Mouse (Mus musculus) monocyte, adult 5-6 weeks (primary cell): ENCODE measurements around the gene Kitl. TPM values are rescaled to one million over a fixed set of nuclear protein-coding genes. Genes with fewer than 3 reads are reported as not detected.

Source experiments
- ATAC-seq: fragments of 153-309, 156-312 bp; replicated peaks from 2 replicates; pipeline ENCODE4 v1.8.0; 2017; ENCODE audit warnings: mild to moderate bottlenecking; ENCODE audit not compliant: low TSS enrichment, insufficient number of reproducible peaks, severe bottlenecking, poor library complexity, low FRiP score
- total RNA-seq: library from RNA; stranded (forward); fragments of 200-1000, 200-491, 200-594 nt; gene quantifications from 3 replicates; pipeline ENCODE4 v1.2.3, GENCODE M21; 2017

Kitl gene
- total RNA-seq, 1 experiment from 2014 or later: not detected

- ATAC-seq: no peak
Measured at GRCm38 (mm10) chr10:100022090-100022834, 6.8 kb downstream of the Kitl start.

DNA sequence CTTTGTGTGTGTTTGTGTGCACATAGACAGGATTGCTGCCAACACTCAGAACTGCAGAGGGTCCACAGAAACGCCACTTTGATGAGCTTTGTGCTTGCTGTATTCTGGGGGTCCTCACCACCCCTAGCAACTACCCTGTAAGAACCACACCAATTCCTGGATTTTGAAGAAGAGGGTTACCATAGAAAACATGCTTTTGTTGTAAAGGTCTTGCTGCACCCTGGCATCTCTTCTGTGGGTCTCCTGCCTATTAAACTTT is 7.3 kb downstream of the Kitl start:
- no peak for ATAC-seq

DNA sequence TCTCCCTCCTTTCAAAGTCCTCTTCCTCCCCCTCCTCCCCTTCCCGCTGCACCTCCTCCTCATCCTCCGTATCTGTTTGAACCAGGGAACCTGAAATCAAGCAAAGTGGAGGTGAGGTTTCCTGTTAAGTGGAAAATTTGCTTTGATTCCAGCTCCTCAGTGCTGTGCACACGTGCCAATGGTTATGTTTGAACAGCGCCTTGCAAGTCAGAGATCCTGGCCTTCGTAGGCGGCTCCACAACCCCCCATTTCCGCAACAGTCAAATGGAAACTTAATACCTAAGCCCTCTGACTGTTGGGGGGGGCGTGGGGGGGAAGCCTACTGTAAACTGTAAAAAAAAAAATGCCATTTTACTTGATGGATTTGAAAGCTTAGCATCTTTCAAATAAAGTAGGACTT is 10.2 kb downstream of the Kitl start:
- ATAC-seq: no peak

DNA sequence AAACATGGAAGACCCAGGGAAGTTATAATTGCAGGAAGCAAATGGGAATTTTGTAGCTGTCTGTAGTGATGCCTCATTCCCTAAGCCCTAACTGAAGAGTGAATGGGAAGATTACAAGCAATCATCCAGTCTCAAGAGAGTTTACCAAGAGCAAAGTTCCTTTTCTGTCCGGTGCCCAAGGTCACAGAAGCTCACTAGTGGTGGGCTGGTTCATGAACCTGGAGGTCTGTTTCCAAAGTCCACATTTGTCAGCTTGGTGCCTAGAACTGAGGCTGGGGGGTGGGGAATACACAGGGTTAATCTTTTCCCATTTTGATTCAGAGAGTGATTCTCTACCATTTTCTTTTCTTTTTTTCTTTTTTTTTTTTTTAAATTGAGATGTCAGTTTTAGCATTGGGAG is 11.3 kb downstream of the Kitl start:
- ATAC-seq: no peak

GRCm38 (mm10) chr10:100030385-100030784 is 15.0 kb downstream of the Kitl start:
- ATAC-seq: no peak

- no peak for ATAC-seq
Measured at GRCm38 (mm10) chr10:100030980-100031516, 15.6 kb downstream of the Kitl start.

- ATAC-seq: no peak
Measured at GRCm38 (mm10) chr10:100031631-100032030, 16.2 kb downstream of the Kitl start.

DNA sequence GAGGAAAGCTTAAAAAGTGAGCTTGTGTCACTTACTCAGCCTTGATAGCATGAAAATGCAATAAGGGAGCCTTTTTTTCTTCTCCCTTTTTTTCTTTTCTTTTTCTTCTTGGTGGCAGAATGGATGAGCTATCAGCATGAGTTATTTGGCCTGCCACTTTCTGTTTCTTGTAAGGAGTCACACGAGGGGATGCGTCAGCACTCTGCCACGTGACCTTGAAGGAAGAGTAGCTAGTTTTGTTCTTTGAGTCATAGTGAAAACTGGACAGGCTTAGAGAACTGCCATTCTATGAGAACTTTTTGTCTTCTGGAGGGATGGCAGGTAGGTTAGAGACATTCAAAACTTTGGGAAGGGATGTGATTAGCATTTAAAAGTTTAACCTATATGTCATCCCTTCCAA is 17.1 kb downstream of the Kitl start:
- no peak for ATAC-seq

DNA sequence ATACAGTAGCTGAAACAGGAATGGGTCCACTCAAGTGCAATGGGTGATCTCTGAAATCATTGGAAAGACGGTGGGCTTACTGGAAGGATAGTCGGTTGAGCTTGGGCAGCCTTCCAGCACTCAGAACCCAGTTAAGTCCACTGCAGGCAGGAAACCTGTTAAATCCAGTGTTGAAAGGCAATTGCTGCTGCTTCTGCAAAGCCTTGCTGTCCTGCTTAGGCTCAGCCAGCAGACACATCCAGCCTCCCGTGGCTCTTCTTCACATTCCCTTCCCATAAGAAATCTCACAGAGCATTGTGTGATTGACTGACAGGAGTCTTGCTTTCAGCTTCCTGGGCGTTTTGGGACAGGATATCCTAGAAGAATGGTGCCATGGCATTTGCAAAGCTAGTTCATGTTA is 20.6 kb downstream of the Kitl start:
- no peak for ATAC-seq

DNA sequence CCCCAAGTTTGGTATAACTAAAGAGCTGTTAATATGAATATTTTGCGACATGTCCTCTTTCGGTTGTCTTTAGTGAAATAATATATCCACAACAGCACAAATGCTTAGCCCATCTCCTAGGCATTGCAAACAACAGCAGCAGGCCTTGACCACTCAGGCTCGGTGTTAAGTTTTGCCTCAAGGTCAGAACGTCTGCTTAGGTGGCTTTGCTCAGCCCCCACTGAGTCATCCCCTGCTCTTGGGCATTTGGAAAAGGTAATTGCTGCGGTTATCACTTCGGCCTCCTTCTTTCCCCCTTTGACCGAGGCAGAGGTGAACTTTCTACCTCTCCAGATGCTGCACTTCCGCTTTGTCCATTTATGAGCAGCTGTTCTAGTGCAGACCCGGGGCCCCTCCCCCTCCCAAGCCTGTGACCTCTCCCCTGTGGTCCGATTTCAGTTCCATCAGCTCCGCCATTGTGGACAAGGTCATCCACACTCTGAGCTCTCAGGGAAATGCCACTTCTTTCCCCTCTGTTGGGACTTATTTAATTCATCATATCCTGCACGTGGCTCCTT is 23.0 kb downstream of the Kitl start:
- no peak for ATAC-seq

GRCm38 (mm10) chr10:100038994-100039393 is 23.6 kb downstream of the Kitl start:
- no peak for ATAC-seq

- no peak for ATAC-seq
Measured at GRCm38 (mm10) chr10:100043748-100044147, 28.3 kb downstream of the Kitl start.

DNA sequence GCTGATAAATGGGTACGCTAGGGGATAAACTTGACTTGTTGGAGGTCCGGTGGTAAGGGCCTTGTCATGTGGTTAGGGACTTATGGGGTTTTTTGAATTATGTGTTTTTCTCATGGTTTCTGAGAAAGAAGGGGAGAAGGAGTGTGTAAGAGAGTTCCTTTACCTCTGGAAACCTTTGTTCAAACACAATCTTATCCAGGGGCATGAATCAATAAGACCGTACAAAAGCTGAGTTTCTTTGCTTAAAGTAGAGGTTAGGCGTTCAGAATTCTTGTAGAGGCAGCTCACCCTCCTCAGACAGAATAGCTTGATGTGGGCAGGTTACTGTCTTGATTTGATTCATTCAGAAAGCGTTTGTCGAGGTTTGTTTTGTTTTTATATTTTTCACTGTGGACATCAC is 28.7 kb downstream of the Kitl start:
- ATAC-seq: no peak

DNA sequence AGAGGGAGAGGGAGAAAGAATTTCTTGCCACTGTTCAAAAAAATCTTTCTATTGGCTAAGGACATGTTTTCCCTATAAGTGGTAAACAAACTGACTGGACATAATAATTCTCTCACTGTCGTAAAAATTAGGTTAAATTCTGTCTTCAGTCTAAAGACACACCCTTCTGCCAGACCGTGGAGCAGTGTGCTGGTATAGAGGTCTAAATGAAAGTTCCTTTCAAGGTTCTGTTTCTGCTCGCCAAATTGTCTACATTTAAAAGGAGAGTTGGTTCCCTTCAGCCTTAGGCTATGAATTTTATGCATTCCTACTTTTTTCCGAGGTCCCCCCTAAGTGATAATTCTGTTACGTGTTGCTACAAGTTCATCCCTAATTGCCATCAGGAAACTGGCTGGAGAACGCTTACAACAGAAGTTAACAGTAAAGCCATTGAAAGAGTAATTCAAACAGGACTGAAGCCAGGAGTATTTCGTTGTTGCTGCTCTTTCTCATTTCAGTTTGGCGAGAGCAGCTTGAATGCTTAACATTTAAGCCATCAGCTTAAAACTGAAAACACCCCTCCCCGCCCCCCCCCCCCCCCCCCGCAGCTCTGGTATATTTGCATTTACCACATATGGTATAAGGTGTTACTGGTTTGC is 35.8 kb downstream of the Kitl start:
- no peak for ATAC-seq

DNA sequence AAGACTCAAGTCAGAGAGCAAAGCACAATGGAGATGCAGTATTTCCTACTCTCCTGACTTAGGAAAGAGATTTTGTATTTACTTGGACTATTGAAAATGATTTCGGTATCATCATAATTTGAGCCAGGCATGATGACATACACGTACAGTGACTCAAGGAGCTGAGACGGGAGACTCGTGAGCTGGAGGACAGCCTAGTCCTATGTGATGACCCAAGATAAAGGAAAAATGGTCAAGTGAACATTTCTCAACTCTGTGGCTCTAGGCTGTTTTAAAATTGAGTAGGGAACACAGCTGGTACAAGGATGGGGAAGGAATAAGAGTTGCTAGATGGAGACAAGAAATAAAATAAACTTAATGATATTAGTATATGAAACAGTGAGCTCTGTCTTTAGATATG is 37.0 kb downstream of the Kitl start:
- no peak for ATAC-seq

GRCm38 (mm10) chr10:100052911-100053310 is 37.5 kb downstream of the Kitl start:
- ATAC-seq: no peak

DNA sequence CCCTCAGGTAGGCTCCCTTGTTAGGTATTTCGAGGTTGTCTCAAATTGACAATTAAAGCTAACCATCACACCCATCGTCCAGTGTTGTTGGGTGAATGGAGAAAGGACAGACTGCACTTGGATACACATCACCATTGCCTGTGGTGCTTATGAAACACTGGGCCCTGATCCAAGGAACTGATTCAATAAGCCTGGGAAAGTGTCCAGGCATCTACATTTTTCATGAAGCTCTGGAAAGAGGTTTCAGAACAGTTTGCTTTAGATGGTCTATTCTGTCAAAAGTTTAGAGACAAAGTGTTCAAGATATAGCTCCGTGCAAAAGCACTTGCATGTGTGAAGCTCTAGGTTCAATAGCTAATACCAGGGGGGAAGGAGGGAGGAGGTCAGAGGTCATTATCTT is 38.6 kb downstream of the Kitl start:
- no peak for ATAC-seq

DNA sequence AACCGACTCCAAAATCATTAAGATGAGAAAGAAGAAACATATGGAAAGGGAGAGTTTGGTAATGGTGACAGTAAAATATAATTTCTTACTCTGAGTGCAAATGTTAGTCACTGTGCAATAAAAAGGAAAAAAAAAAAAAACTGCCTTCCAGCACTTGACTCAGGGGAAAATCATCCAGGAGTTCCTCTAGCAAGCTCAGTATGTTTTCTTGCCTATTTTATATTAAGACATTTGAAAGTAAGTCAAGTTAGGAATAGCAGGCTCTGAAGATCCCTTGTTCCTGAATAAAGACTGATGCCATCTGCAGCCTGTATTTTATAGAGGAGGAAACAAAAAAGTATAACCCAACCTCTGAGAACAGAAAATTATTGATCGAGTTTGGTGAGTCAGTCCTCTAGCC is 39.7 kb downstream of the Kitl start:
- ATAC-seq: no peak

DNA sequence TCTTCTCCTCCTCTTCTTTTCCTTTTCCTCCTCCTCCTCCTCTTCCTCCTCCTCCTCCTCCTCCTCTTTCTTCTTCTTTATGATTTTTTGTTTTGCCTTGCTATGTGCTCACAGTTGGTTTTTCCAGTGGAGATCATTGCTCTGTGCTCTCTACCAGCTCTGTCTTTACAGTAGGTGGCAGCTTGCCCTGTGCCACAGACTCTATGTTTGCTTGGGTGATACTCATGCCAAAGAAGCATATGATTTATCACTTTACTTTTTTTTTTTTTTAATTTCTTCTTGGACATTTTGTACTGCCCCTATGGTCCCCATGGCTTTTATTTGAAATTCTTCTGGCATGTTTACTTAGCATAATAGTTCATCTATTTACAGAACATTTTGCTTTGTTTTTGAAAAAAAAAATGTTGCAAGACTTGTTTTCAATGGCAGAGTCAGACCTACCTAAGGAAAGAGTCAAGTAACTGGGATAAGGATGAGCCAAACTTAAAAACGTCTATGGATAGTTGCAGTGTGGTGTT is 41.7 kb downstream of the Kitl start:
- ATAC-seq: no peak

DNA sequence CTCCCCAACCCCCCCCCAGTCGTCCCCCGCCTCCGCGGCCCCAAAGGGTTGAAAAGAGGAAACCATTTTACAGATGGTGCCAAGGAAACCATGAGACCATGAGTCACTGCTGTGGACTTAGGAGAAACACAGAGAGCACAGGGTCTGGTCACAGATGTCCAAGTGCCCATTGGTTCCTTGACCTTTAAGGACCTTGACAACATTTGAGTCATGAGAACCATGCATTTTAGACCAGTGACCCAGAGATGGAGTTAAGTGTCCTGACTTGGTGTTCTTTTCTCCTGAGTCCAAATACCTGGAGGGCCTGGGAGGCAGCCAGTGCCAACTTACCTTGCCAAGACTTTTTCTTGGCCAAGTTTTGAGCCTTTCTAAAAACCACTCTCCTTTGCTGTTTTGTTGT is 43.9 kb downstream of the Kitl start:
- no peak for ATAC-seq
